Mouse (Mus musculus) erythroblast, embryonic 14.5 days (primary cell): ENCODE measurements around the gene Map2k4. TPM values are rescaled to one million over a fixed set of nuclear protein-coding genes. Genes with fewer than 3 reads are reported as not detected.

ENCODE experiments used
- H3K27me3 ChIP-seq: 2 replicates; pipeline ENCODE4 v1.6.1; 2012; ENCODE audit warnings: inconsistent platforms; ENCODE audit not compliant: control insufficient read depth
- H3K36me3 ChIP-seq: 2 replicates; pipeline ENCODE4 v1.6.1; 2012; ENCODE audit warnings: mild to moderate bottlenecking, inconsistent platforms; ENCODE audit not compliant: control insufficient read depth
- H3K4me1 ChIP-seq: 2 replicates; pipeline ENCODE4 v1.6.1; 2012; ENCODE audit warnings: inconsistent platforms; ENCODE audit not compliant: control insufficient read depth
- H3K4me3 ChIP-seq: replicated peaks from 2 replicates; pipeline ENCODE3; 2012; ENCODE audit warnings: moderate library complexity, mild to moderate bottlenecking, inconsistent platforms
- H3K9me3 ChIP-seq: 2 replicates; pipeline ENCODE4 v1.6.1; 2012; ENCODE audit warnings: low read length, inconsistent platforms, mixed read lengths; ENCODE audit not compliant: control insufficient read depth
- GATA1 ChIP-seq: IDR thresholded peaks from 2 replicates; pipeline ENCODE4 v1.6.1; 2012; ENCODE audit warnings: low read length, inconsistent platforms, mixed read lengths
- TAL1 ChIP-seq: IDR thresholded peaks from 3 replicates; pipeline ENCODE4 v1.6.1; 2012; ENCODE audit warnings: low read length, inconsistent platforms, mixed read lengths
- polyA plus RNA-seq: library from polyadenylated mRNA; stranded (reverse); fragments of >175 nt; gene quantifications from 2 replicates; pipeline ENCODE4 v1.2.3, GENCODE M21; 2012

Map2k4 gene
- polyA plus RNA-seq, 1 experiment = 1.2 TPM

DNA sequence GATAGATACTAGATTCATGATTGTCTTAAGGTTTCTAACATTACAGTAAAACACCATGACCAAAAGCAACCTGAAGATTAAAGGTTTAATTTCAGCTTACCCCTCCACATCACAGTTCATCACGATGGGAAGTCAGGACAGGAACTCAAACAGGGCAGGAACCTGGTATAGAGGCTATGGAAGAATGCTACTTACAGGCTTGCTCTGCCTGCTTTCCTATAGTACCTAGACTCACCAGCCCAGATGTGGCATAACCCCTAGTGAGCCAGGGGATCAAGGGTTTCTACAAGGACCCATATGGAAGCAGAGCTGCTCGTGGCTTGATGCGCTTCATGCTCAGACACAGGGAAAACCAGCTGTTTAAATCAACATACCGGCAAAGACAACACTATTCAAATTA, 138.6 kb downstream of the Map2k4 start:
- TF ChIP-seq TAL1 (no peak), GATA1 (no peak)
- Histone ChIP-seq H3K4me1 (peaks cover 68% of the 10 kb centered on the region), H3K27me3 (peaks cover 2% of the 10 kb centered on the region), H3K36me3 (no peaks in the 10 kb centered on the region), H3K4me3 (peak overlapping the region; percentile 55), H3K9me3 (no peaks in the 10 kb centered on the region)

DNA sequence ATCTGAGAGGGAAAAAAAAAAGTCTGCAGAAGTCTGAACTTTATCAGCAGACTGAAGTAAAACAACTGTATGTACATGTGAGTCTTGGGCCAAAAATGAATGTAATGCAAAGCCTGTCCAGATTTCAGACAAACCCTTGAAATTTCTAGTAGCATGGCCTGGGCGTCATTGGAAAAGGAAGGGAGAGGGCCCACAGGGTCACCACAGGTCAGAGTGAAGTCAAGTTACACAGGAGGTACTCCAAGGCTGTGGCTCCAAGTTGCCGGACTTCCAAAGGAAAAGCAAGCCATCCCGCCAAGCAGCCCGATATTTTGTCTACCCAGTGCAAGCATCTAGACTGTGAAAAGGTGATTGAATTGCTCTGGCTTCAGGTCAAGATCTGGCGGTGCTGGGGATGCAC, 141.8 kb downstream of the Map2k4 start:
- Histone ChIP-seq H3K36me3 (no peaks in the 10 kb centered on the region), H3K9me3 (no peaks in the 10 kb centered on the region), H3K27me3 (peaks cover 10% of the 10 kb centered on the region), H3K4me3 (no peak overlapping the region), H3K4me1 (peaks cover 51% of the 10 kb centered on the region)
- no peak for TF ChIP-seq TAL1
- no peak for TF ChIP-seq GATA1

DNA sequence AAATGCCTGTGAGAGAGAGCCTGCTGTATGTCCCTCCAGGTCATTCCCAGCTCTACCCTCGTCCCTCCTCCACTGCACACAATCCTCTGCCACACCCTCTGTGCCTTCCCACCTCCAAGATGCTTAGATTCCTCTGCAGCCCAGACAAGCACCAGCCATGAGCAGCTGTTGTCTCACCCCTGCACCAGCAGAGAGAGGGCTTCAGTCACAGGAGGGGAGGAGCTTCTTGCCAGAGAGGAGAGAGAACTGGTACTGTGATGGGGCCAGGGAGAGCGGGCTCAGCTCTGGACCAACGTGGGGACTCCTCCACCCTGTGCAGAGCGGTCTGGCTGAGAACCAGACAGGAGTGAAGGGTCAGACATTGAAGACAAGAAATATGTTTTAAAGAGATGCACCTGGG, 143.6 kb downstream of the Map2k4 start:
- TF ChIP-seq GATA1 (no peak), TAL1 (no peak)
- H3K4me3 ChIP-seq = no peak overlapping the region
- no peaks in the 10 kb centered on the region for H3K9me3 ChIP-seq
- H3K27me3 ChIP-seq = peaks cover 19% of the 10 kb centered on the region
- peaks cover 33% of the 10 kb centered on the region for H3K4me1 ChIP-seq
- H3K36me3 ChIP-seq = no peaks in the 10 kb centered on the region

DNA sequence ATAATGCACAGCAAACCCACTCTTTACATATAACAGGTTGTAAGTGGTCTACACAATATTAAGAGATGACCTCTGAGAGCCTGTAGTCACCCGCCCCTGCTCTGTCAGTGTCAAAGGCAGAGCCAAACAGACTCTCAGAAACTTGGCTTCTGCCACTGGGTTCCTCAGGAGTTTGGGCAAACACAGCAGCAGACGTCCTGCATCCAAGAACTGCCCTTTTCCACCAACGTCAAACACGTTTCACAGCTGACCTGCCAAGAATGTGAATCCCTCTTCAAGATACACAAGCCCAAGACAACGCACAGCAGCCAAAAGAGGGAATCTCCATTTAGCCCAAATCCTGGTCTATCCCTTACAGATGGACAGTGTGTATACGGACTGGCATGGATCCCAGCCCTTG, 147.8 kb downstream of the Map2k4 start:
- H3K9me3 ChIP-seq = no peaks in the 10 kb centered on the region
- H3K4me1 ChIP-seq = peaks cover 8% of the 10 kb centered on the region
- H3K4me3 ChIP-seq = no peak overlapping the region
- TF ChIP-seq GATA1 = no peak
- TF ChIP-seq TAL1 = no peak
- peaks cover 31% of the 10 kb centered on the region for H3K27me3 ChIP-seq
- H3K36me3 ChIP-seq = no peaks in the 10 kb centered on the region

Other genes starting within 250 kb of the Map2k4 start
- 0.09 and 0.15 TPM in 2 replicates for gene Zkscan6, start 18.9 kb upstream of the Map2k4 start, polyA plus RNA-seq